Mouse (Mus musculus) spleen, adult 18-20 months (tissue): ENCODE data around the gene Ubn2.
"Not testable (repeated sequence)": the region's sequence is repeated elsewhere in the genome, so short reads cannot be mapped to it uniquely, and the experiment has no call there.

Experiments
- DNase-seq, 2 experiments: peaks; one replicate each; pipeline ENCODE4 v3.0.0; 2022; ENCODE audit warnings: mixed read lengths in 2 of 2

The Ubn2 gene

GRCm38 (mm10) chr6:38534640-38535365 is 101.1 kb downstream of the Ubn2 start:
- DNase-seq, result peak; percentile 97 to 99

DNA sequence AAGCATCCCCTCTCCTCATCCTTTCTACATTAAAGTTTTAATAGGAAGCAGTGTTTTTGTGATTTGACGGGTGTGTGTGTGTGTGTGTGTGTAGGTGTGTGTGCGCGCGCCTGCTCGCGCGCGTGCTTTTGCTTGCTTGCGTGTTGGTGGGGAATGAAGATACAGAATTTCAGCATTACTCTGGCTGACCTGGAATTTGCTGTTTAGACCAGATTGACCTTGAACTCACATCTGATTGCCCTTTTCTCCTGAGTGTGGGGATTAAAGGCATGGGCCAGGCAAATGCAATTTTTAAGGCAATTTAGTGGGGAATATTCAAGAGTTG is 101.6 kb downstream of the Ubn2 start:
- DNase-seq, result no peak

GRCm38 (mm10) chr6:38535788-38536187 is 102.0 kb downstream of the Ubn2 start:
- DNase-seq, result no peak

DNA sequence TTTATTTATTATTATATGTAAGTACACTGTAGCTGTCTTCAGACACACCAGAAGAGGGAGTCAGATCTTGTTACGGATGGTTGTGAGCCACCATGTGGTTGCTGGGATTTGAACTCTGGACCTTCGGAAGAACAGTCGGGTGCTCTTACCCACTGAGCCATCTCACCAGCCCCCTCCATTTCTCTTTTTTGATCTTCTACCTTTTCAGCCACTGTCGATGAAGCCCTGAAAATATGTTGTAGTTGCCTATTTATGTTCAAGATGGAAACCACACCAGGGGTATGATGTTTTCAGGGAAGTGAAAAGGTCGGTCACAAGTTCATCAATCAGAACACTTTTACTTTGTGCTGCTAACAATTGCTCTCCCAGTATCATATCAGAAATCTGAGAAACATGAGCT is 110.4 kb downstream of the Ubn2 start:
- not testable (repeated sequence) for DNase-seq

DNA sequence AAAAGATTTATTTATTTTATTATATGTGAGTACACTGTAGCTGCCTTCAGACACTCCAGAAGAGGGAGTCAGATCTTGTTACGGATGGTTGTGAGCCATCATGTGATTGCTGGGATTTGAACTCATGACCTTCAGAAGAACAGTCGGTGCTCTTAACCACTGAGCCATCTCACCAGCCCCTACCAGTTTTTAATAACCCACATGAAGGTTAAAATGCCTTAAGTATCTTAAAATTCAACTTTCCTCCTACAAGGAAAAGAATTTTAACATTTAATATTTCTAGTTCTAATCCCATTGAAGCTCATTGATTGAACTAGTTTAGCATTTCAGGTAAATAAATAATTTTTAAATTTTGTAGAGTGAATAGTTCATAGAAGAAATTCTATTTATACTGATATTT is 113.3 kb downstream of the Ubn2 start:
- not testable (repeated sequence) for DNase-seq

DNA sequence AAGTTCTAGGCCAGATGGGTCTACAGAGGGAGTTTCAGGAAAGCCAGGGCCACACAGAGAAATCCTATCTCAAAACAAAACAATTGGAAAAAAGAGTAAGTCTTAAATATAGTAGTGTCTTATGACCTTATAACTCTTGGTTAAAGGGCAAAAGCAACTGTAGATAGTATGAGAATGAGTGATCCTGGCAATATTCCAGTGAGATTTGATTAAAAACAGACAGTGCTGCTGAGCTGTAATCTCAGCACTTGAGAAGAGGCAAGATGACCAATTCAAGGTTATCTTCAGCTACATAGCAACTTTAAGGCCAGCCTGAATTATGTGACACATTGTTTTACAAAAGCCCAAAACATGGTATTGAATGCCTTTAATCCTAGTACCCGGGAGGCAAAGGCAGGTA is 114.0 kb downstream of the Ubn2 start:
- DNase-seq, result no peak

- not testable (repeated sequence) for DNase-seq
Measured at GRCm38 (mm10) chr6:38548595-38548994, 114.8 kb downstream of the Ubn2 start.

DNA sequence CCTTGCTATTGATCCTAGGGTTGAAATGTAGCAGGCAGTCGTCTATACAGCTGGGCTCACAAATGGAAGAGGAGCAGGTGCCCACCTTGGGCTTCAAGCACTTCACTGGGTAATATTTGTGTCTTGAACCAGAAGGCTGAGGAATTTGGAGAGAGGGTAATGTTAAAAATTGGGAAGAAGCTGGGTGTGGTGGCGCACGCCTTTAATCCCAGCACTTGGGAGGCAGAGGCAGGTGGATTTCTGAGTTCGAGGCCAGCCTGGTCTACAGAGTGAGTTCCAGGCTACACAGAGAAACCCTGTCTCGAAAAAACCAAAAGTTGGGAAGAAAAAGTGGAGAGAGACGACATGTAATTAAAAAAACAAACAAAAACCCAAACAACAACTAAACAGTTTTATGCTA is 116.1 kb downstream of the Ubn2 start:
- not testable (repeated sequence) for DNase-seq

DNA sequence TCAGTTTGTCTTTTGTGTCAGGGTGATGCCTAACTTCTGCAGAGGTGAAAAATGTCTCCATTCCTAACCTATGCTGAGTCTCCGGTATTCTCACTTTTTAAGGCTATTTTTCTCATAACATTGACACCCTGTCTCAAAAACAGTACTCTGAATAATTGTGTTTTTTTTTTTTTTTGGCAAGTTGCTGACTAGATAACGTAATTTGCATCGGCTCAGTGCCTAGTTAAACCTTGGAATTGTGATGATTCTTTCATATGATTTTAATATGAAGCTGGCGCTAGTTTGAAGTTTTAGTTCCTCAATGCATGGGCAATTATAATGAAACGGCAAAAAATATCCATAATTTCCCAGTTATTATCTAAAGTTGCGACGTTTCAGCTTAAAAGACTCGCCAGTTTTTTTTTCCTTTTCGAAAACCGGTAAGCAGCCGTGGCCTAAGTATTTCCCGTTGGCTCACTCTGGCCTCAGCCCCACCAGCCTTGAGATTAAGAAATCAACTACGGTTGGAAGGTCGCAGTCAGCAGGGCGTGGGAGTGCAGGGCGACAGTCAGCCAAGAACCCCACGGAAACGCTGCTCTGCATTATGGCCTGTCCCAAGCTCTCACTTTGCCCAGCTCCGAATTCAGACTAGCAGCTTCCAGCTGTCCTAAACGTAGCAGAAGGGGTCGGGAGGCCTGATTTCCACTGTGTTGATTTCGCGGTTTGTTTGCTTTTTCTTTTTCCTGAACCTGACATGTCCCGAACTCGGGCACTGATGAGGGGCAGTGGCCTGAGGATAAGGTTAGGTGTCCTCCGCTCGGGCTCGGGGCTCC is 116.7 kb downstream of the Ubn2 start:
- peak in 1 of 2 experiments; percentile 63 for DNase-seq

DNA sequence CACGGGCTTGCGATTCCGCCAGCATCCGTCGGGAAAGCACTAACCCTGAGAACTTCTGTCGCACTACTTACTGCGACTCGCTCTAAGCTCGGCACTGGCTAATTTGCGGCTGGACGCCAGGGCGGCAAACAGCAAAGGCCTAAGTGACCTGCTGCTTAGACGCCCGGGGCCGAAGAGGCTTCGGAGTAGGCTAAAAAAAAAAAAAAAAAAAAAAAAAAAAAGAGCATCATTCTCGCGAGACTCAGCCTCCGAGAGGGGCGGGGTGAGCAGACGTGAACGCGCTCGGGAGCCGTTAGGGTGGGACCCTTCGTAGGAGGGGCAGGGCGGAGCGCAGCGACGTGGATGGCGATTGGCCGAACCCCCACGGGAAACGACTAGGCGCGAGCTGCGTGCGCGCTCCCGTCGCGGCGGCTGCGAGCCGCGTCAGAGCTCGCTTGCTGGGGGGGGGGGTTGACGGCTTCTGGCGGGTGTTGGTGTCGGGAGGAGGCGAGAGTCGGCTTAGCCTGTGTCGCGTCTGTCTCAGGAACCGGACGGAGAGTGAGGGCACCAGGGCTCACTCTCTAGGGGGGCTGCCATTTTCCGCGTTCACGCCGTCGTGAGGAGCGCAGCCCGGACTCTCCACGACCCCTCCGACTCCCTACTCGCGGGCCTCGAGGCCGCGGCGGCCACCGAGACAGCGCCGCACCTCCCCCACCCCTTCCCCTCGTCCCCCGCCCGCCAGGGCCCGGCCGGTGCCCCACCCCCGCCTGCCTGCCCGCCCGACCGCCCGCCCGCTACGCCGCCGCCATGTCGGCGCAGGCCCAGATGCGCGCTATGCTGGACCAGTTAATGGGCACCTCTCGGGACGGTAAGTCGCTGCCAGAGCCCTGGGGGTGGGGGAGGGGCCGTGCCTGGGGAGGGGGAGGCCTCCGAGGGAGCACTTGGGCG is 117.6 kb downstream of the Ubn2 start, which contains the start of gene Luc7l2:
Gene Luc7l2 (plus strand): TSS at position 273 of the 927 bp plus-strand sequence.
- DNase-seq, result peak; percentile 90 to 94

DNA sequence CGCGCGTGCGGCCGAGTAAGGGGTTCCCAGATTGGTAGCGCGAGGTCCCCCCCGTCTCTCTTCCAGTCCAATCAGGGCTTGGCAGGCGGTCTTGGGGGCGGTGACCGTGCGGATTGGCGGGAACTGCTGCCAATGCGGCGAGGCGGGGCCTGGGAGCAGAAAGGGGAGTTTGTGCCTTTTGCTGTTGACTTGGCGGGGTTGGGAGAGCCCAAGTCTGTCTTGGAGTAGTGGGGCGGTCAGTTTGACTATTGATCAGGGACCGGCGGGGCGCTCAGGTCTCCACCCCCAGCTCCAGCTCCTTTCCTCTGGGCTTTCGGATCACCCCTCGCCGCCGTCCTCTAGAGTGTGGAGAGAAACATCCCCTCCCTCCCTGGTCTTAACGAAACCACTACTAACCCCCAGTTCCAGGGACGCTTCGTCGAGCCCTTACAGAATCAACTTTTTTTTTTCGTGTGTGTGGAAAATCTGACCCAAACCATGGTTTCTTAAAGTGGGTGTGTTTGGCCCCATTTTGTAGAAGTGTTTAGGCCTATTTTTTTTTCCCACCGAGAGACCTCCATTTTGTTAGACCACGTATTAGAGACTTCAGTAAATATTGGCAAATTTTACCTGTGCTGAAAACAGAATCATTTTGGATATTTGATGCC is 118.4 kb downstream of the Ubn2 start:
- DNase-seq, result peak; percentile 93 to 95

- no peak for DNase-seq
Measured at GRCm38 (mm10) chr6:38552636-38553000, 118.9 kb downstream of the Ubn2 start.
